Mouse (Mus musculus): ENCODE data around the gene Ttyh3.

DNA sequence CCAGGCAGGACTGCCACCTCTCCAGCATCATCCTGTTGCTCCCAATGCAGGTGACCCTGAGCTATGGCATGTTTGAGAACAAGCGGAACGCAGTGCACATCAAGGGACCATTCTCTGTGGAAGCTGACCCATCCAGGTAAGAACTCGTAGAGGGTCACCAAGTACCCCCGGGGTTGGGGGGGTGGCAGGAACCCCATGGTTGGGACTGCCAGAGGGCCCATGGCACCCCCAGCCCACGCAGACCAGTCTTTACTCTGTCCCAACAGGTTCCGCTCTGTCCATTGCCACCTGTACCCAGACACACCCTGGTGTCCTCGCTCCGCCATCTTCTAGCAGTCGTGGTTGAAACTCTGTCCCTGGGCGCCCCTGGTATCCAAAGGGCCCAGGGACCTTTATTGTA, 34.7 kb downstream of the Ttyh3 start:
- no peak for TF ChIP-seq CTCF (IDR thresholded peaks at IDR 0.05; ENCODE audit: control insufficient read depth, insufficient read depth, insufficient read length)
- no peak for TF ChIP-seq USF1 (IDR thresholded peaks at IDR 0.05; ENCODE audit: low read depth)
